Mouse (Mus musculus) 3134 (cell line): ENCODE results near the gene Furin.

ENCODE experiments used
- DNase-seq: peaks from one replicate; pipeline ENCODE4 v3.0.0-alpha.2; 2011; ENCODE audit warnings: low spot score; ENCODE audit not compliant: insufficient read length; ENCODE audit errors: extremely low read depth

Gene Furin

DNA sequence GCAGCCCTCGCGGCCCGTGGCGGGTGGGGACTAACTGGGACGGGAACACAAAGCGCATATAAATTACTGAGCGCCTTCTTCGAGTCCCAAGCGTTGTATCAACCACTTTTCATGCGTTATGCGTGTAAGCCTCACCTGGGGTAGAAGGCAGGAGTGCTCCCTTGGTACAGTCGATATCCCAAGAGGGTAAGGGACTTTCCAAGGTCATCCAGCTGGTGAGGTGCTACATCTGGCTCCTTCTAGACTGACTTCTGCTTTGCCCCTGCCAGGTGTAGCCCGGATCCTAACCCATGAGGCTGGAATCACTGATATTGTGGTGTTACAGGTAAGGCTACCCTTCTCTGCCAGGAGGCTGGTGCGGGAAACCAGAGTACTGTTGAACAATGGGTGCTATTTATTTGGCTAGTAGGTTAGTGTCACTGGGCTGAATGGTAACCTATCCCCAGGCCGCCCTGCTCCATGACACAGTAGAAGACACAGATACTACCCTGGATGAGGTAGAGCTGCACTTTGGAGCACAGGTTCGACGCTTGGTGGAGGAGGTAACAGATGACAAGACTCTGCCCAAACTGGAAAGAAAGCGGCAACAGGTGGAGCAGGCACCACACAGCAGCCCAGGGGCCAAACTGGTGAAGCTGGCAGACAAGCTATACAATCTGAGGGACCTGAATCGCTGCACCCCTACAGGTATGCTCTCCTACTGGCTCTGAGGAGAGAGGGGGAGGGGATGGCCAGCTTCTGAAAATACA, 61.8 kb downstream of the Furin start:
- no peak for DNase-seq

DNA sequence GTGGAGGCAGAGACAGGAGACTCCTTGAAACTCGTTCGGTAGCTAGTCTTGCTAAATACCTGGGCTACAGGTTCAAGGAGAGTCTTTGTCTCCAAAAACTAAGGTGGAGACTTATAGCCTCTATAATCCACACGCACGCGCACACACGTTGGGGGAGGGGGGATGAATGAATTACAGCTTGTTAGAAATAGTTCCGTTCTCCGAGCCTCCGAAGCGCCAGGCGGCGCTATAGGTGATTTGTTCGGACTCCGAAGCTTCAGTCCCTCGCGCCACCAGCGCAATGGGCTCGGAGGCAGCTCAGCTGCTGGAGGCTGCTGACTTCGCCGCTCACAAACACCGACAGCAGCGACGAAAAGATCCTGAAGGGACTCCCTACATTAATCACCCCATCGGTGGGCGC, 62.4 kb downstream of the Furin start, which contains the start of gene Hddc3:
Hddc3 (plus strand) TSS at position 247 of the 400 bp plus-strand sequence.
- DNase-seq, result peak; percentile 84

GRCm38 (mm10) chr7:80341793-80342192, 63.4 kb downstream of the Furin start:
- no peak for DNase-seq

DNA sequence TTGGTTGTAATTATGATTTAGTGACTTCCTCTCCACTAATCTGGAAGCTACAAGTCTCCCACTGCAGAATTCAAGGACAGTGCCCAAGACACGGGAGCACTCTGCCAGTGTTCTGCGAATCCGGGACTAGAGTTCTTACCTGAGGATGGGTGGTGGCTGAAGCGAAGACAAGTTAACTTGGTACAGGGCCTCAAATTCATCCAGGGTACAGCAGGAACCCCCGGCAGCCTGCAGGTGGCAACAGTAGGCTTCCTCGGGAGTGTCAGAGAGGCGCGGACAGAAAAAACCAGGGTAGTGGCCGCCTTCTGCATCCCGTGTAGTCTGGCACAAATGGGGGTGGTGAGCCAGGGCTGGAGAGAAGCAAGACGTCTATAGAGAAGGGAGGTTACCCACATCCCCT, 64.4 kb downstream of the Furin start, which contains the start of gene Unc45a:
Unc45a (minus strand) TSS at position 213 of the 400 bp plus-strand sequence.
- DNase-seq, result peak; percentile 59

DNA sequence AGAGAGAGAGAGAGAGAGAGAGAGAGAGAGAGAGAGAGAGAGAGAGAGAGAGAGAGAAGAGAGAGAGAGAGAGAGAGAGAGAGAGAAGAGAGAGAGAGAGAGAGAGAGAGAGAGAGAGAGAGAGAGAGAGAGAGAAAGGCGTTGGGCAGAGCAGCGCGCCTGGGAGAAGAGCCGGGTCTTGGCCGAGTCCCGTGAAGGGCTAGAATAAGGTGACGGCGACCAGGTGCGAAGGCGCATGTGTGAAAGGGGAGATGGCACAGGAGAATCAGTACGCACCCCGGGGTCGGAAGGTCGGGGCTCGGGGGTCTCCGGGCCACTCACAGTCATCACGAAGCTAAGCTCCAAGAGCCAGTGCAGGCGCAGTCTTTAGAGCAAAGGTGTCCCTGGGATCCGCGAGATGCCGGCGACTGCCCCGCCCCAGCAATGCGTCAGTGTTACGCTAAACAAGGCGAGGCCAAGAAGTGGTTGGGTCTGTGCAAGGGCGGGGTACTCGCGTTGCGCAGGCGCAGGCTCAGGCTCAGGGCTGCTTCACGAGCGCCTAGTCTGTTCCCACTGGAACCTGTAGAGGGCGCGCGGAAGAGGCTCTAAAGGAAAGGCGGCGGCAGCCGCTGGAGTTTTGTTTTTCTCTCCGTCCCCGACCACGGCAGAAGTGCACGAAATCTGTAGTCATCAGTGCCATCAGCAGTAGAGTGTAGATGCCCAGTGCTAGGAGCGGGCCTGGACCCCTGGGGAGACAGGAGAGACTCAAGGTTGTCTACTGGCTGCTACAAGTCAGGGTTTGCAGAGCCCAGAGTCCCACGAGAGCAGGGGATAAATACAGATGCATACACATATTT, 65.2 kb downstream of the Furin start:
- peak; percentile 92 for DNase-seq

DNA sequence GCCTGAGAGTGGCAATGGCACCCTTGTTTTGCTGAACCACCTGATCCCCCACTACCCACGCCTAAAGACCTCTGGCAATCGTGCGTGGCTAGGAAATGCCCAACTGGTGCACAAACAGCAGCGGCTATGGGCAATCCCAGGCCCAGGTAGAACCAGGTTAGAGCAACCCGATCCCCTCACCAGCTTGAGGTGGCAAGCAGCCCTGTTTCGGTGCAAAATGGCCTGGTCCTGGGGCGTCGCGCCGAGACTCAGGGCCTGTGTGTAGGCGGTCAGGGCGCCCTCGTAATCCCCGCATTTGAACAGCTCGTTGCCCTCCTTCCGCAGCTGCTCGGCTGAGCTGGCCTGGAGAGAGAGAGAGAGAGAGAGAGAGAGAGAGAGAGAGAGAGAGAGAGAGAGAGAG, 65.9 kb downstream of the Furin start:
- peak; percentile 43 for DNase-seq
